Mouse (Mus musculus) R1 (cell line): ENCODE measurements around the gene Tm4sf4.

ENCODE experiments used
- DNase-seq: peaks from one replicate; pipeline ENCODE4 v3.0.0-alpha.2; 2018; ENCODE audit warnings: low read depth, low spot score

The Tm4sf4 gene

GRCm38 (mm10) chr3:57425089-57425730, at the start of gene Tm4sf4:
Gene Tm4sf4 (plus strand): TSS chr3:57425314.
- DNase-seq = no peak

- no peak for DNase-seq
Observed at GRCm38 (mm10) chr3:57386423-57386822, 38.7 kb upstream of the Tm4sf4 start.

- DNase-seq = no peak
Observed at GRCm38 (mm10) chr3:57386895-57387294, 38.2 kb upstream of the Tm4sf4 start.

GRCm38 (mm10) chr3:57387593-57387992, 37.5 kb upstream of the Tm4sf4 start:
- DNase-seq = no peak

- no peak for DNase-seq
Observed at GRCm38 (mm10) chr3:57411535-57411934, 13.6 kb upstream of the Tm4sf4 start.

GRCm38 (mm10) chr3:57420233-57420632, 4.9 kb upstream of the Tm4sf4 start:
- no peak for DNase-seq

- no peak for DNase-seq
Observed at GRCm38 (mm10) chr3:57420660-57421059, 4.5 kb upstream of the Tm4sf4 start.

GRCm38 (mm10) chr3:57426351-57426750, 1.2 kb downstream of the Tm4sf4 start:
- no peak for DNase-seq

- peak; percentile 30 for DNase-seq
Observed at GRCm38 (mm10) chr3:57428682-57429464, 3.8 kb downstream of the Tm4sf4 start.

- no peak for DNase-seq
Observed at GRCm38 (mm10) chr3:57429486-57429885, 4.4 kb downstream of the Tm4sf4 start.

GRCm38 (mm10) chr3:57431706-57432105, 6.6 kb downstream of the Tm4sf4 start:
- DNase-seq = no peak

- DNase-seq = no peak
Observed at GRCm38 (mm10) chr3:57435364-57435763, 10.2 kb downstream of the Tm4sf4 start.

GRCm38 (mm10) chr3:57440956-57441355, 15.8 kb downstream of the Tm4sf4 start:
- no peak for DNase-seq

GRCm38 (mm10) chr3:57445706-57446105, 20.6 kb downstream of the Tm4sf4 start:
- DNase-seq = no peak

GRCm38 (mm10) chr3:57447889-57448288, 22.8 kb downstream of the Tm4sf4 start:
- no peak for DNase-seq

GRCm38 (mm10) chr3:57448445-57448844, 23.3 kb downstream of the Tm4sf4 start:
- DNase-seq = peak; percentile 73

GRCm38 (mm10) chr3:57458652-57459051, 33.5 kb downstream of the Tm4sf4 start:
- DNase-seq = no peak

GRCm38 (mm10) chr3:57463302-57463701, 38.2 kb downstream of the Tm4sf4 start:
- no peak for DNase-seq

GRCm38 (mm10) chr3:57466289-57466688, 41.2 kb downstream of the Tm4sf4 start:
- DNase-seq = no peak

- no peak for DNase-seq
Observed at GRCm38 (mm10) chr3:57469325-57469724, 44.2 kb downstream of the Tm4sf4 start.

GRCm38 (mm10) chr3:57470326-57470725, 45.2 kb downstream of the Tm4sf4 start:
- DNase-seq = peak; percentile 75

GRCm38 (mm10) chr3:57470981-57471601, 46.0 kb downstream of the Tm4sf4 start:
- DNase-seq = peak; percentile 90

GRCm38 (mm10) chr3:57472407-57472806, 47.3 kb downstream of the Tm4sf4 start:
- DNase-seq = peak; percentile 53
